Mouse (Mus musculus): ENCODE data around the gene Dis3l2.

DNA sequence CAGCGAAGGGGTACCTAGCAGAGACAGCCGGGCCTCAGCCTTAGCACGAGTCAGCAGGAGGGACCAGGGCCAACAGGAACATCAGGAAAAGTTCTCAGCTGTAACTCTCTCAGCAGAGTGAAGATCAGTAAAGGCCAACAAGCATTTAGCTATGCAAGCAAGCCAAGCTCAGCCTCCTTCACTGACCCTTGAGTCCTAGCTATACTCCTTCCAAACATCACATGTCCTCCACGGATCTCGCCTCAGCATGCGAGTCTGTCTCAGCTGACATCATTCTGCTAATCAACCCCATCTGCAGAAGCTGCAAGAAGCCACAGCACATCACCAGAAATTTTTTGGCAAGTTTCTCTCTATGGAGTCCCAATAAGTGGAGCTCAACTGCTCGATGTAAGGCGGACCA, 370.2 kb downstream of the Dis3l2 start:
- TF ChIP-seq CTCF (IDR thresholded peaks at IDR 0.05; ENCODE audit: control insufficient read depth, insufficient read depth, insufficient read length), result no peak
- TF ChIP-seq FOSL1 (IDR thresholded peaks at IDR 0.05; ENCODE audit: insufficient read depth, low read length, poor library complexity, severe bottlenecking), result no peak
- TF ChIP-seq MAX (IDR thresholded peaks at IDR 0.05), result no peak
- TF ChIP-seq USF1 (IDR thresholded peaks at IDR 0.05; ENCODE audit: low read depth), result no peak
- TF ChIP-seq CEBPB (IDR thresholded peaks at IDR 0.05; ENCODE audit: low read depth), result no peak
- TF ChIP-seq MYOG (IDR thresholded peaks at IDR 0.05; ENCODE audit: control insufficient read depth, extremely low read depth, insufficient read length), result no peak
- TF ChIP-seq MYOD1 (IDR thresholded peaks at IDR 0.05; ENCODE audit: control insufficient read depth, insufficient read length, low read depth), result no peak
